Mouse (Mus musculus): ENCODE measurements around the gene Btbd6. TPM values are rescaled to one million over a fixed set of nuclear protein-coding genes. Genes with fewer than 3 reads are reported as not detected.

The Btbd6 gene
- 19.5 and 22.4 TPM in 2 replicates for polyA plus RNA-seq (2015; fragmentation: Nextera tagmentation; extraction: Ambion mirVana)

- under 1% methylated on average over 80 of the region's 80 CpGs for WGBS
- Histone ChIP-seq H3K4me2 (replicated peaks) (peak within 1 kb of the TSS; percentile 94), H3K4me3 (replicated peaks) (peak within 1 kb of the TSS; percentile 70), H3K9me3 (no peaks in the 10 kb centered on the region), H3K36me3 (peaks cover 47% of the 10 kb centered on the region), H3K4me1 (replicated peaks) (peaks cover 14% of the 10 kb centered on the region), H3K9ac (peak within 1 kb of the TSS; percentile 91), H3K27ac (peak within 1 kb of the TSS; percentile 91), H3K27me3 (replicated peaks) (no peaks in the 10 kb centered on the region)
- ATAC-seq, result peak; percentile 98
Observed at GRCm38 (mm10) chr12:112976371-112977073, at the start of gene Btbd6. Btbd6 (plus strand) TSS chr12:112976482.

- Histone ChIP-seq H3K4me2 (replicated peaks) (no peak overlapping the region), H3K4me1 (replicated peaks) (peaks cover 29% of the 10 kb centered on the region), H3K36me3 (no peaks in the 10 kb centered on the region), H3K4me3 (replicated peaks) (no peak overlapping the region), H3K27me3 (replicated peaks) (peaks cover 53% of the 10 kb centered on the region), H3K27ac (no peak overlapping the region), H3K9ac (no peak overlapping the region), H3K9me3 (no peaks in the 10 kb centered on the region)
- 80% methylated on average over 14 of the region's 14 CpGs for WGBS
- no peak for ATAC-seq
Observed at GRCm38 (mm10) chr12:112927265-112927664, 49.0 kb upstream of the Btbd6 start.

GRCm38 (mm10) chr12:112928401-112929241 lies 47.7 kb upstream of the Btbd6 start:
- WGBS, result 2% methylated on average over 97 of the region's 124 CpGs
- Histone ChIP-seq H3K36me3 (no peaks in the 10 kb centered on the region), H3K9ac (peak overlapping the region; percentile 49), H3K27me3 (replicated peaks) (peaks cover 53% of the 10 kb centered on the region), H3K4me3 (replicated peaks) (peak overlapping the region; percentile 53), H3K4me1 (replicated peaks) (peaks cover 34% of the 10 kb centered on the region), H3K4me2 (replicated peaks) (peak overlapping the region; percentile 98), H3K9me3 (no peaks in the 10 kb centered on the region), H3K27ac (no peak overlapping the region)
- ATAC-seq, result peak; percentile 42

GRCm38 (mm10) chr12:112929562-112930352 lies 46.5 kb upstream of the Btbd6 start, which contains the start of gene Jag2:
Jag2 (minus strand) TSS chr12:112929776.
- peak; percentile 70 for ATAC-seq
- Histone ChIP-seq H3K4me2 (replicated peaks) (peak within 1 kb of the TSS; percentile 98), H3K27me3 (replicated peaks) (peaks cover 53% of the 10 kb centered on the region), H3K4me3 (replicated peaks) (peak within 1 kb of the TSS; percentile 53), H3K4me1 (replicated peaks) (peaks cover 29% of the 10 kb centered on the region), H3K9ac (peak within 1 kb of the TSS; percentile 49), H3K9me3 (no peaks in the 10 kb centered on the region), H3K27ac (no peak within 1 kb of the TSS), H3K36me3 (no peaks in the 10 kb centered on the region)
- WGBS, result under 1% methylated on average over 58 of the region's 85 CpGs

- Histone ChIP-seq H3K9me3 (no peaks in the 10 kb centered on the region), H3K36me3 (no peaks in the 10 kb centered on the region), H3K4me2 (replicated peaks) (no peak overlapping the region), H3K4me3 (replicated peaks) (no peak overlapping the region), H3K9ac (no peak overlapping the region), H3K4me1 (replicated peaks) (peaks cover 29% of the 10 kb centered on the region), H3K27me3 (replicated peaks) (peaks cover 41% of the 10 kb centered on the region), H3K27ac (no peak overlapping the region)
- no peak for ATAC-seq
- WGBS, result 52% methylated on average over 7 of the region's 7 CpGs
Observed at GRCm38 (mm10) chr12:112932647-112933046, 43.6 kb upstream of the Btbd6 start.

GRCm38 (mm10) chr12:112937906-112938305 lies 38.4 kb upstream of the Btbd6 start:
- Histone ChIP-seq H3K4me3 (replicated peaks) (no peak overlapping the region), H3K4me2 (replicated peaks) (no peak overlapping the region), H3K4me1 (replicated peaks) (peaks cover 34% of the 10 kb centered on the region), H3K9ac (no peak overlapping the region), H3K27me3 (replicated peaks) (no peaks in the 10 kb centered on the region), H3K36me3 (no peaks in the 10 kb centered on the region), H3K27ac (no peak overlapping the region), H3K9me3 (no peaks in the 10 kb centered on the region)
- no peak for ATAC-seq
- 41% methylated on average over 9 of the region's 9 CpGs for whole genome bisulfite sequencing

- peaks cover 34% of the 10 kb centered on the region for H3K4me1 ChIP-seq (replicated peaks)
- no peak overlapping the region for H3K4me2 ChIP-seq (replicated peaks)
- H3K4me3 ChIP-seq (replicated peaks), result no peak overlapping the region
- H3K9me3 ChIP-seq, result no peaks in the 10 kb centered on the region
- H3K27ac ChIP-seq, result no peak overlapping the region
- 76% methylated on average over 10 of the region's 10 CpGs for WGBS
- no peak for ATAC-seq
- H3K9ac ChIP-seq, result no peak overlapping the region
- H3K27me3 ChIP-seq (replicated peaks), result no peaks in the 10 kb centered on the region
- no peaks in the 10 kb centered on the region for H3K36me3 ChIP-seq
Observed at GRCm38 (mm10) chr12:112938366-112938765, 37.9 kb upstream of the Btbd6 start.

GRCm38 (mm10) chr12:112938873-112939565 lies 37.3 kb upstream of the Btbd6 start:
- peaks cover 34% of the 10 kb centered on the region for H3K4me1 ChIP-seq (replicated peaks)
- H3K4me3 ChIP-seq (replicated peaks), result no peak overlapping the region
- no peak overlapping the region for H3K27ac ChIP-seq
- no peak overlapping the region; the same call in 1 of the 2 replicates for H3K4me2 ChIP-seq (replicated peaks)
- H3K27me3 ChIP-seq (replicated peaks), result no peaks in the 10 kb centered on the region
- WGBS, result 61% methylated on average over 10 of the region's 10 CpGs
- no peak overlapping the region for H3K9ac ChIP-seq
- no peak for ATAC-seq
- no peaks in the 10 kb centered on the region for H3K9me3 ChIP-seq
- no peaks in the 10 kb centered on the region for H3K36me3 ChIP-seq

- WGBS, result 91% methylated on average over 4 of the region's 4 CpGs
- no peaks in the 10 kb centered on the region for H3K9me3 ChIP-seq
- no peak overlapping the region for H3K27ac ChIP-seq
Observed at GRCm38 (mm10) chr12:112940238-112940637, 36.0 kb upstream of the Btbd6 start.

GRCm38 (mm10) chr12:112940710-112941109 lies 35.6 kb upstream of the Btbd6 start:
- Histone ChIP-seq H3K9me3 (no peaks in the 10 kb centered on the region), H3K27ac (no peak overlapping the region), H3K4me2 (replicated peaks) (peak overlapping the region; percentile 79), H3K27me3 (replicated peaks) (no peaks in the 10 kb centered on the region), H3K4me3 (replicated peaks) (0 out of 2 replicates have a peak overlapping the region, but pooled peaks have one; percentile 79), H3K9ac (peak overlapping the region; percentile 82; the same call in 1 of the 2 replicates), H3K4me1 (replicated peaks) (peaks cover 34% of the 10 kb centered on the region), H3K36me3 (no peaks in the 10 kb centered on the region)
- no peak for ATAC-seq
- WGBS, result 82% methylated on average over 9 of the region's 9 CpGs

More at GRCm38 (mm10) chr12:112940238-112940637, 36.0 kb upstream of the Btbd6 start:
- peaks cover 34% of the 10 kb centered on the region for H3K4me1 ChIP-seq (replicated peaks)
- no peak for ATAC-seq
- H3K9ac ChIP-seq, result no peak overlapping the region
- no peaks in the 10 kb centered on the region for H3K27me3 ChIP-seq (replicated peaks)
- H3K4me2 ChIP-seq (replicated peaks), result no peak overlapping the region
- H3K4me3 ChIP-seq (replicated peaks), result no peak overlapping the region
- no peaks in the 10 kb centered on the region for H3K36me3 ChIP-seq

- peaks cover 34% of the 10 kb centered on the region for H3K4me1 ChIP-seq (replicated peaks)
- peak; percentile 14; the same call in 1 of the 2 replicates for ATAC-seq
- WGBS, result 44% methylated on average over 10 of the region's 10 CpGs
- no peaks in the 10 kb centered on the region for H3K36me3 ChIP-seq
- peak overlapping the region; percentile 82 for H3K9ac ChIP-seq
- no peaks in the 10 kb centered on the region for H3K9me3 ChIP-seq
- H3K27ac ChIP-seq, result peak overlapping the region; percentile 86; the same call in 1 of the 2 replicates
- peak overlapping the region; percentile 79 for H3K4me3 ChIP-seq (replicated peaks)
- H3K4me2 ChIP-seq (replicated peaks), result peak overlapping the region; percentile 79
- no peaks in the 10 kb centered on the region for H3K27me3 ChIP-seq (replicated peaks)
Observed at GRCm38 (mm10) chr12:112941156-112941775, 35.0 kb upstream of the Btbd6 start.

Data from intestine, embryonic 15.5 days (tissue).